Mouse (Mus musculus) brain, adult 10 weeks (tissue): ENCODE data around the gene Gm4305. TPM values are rescaled to one million over a fixed set of nuclear protein-coding genes. Genes with fewer than 3 reads are reported as not detected.

Experiments used
- polyA plus RNA-seq: library from polyadenylated mRNA; stranded (reverse); fragments of 350-450 nt; fragmentation: Illumina TruSeq; extraction: RNeasy Lipid Tissue Mini Kit (QIAGEN cat#74804); gene quantifications from one replicate; pipeline ENCODE4 v1.2.3, GENCODE M21; 2015; ENCODE audit warnings: low read depth, low replicate concordance

Gm4305 gene
- polyA plus RNA-seq = not detected

GRCm38 (mm10) chr10:100350793-100351192 lies at the start of gene Gm4305:
Gm4305 (plus strand) TSS chr10:100351093.

GRCm38 (mm10) chr10:100335376-100335775 lies 15.5 kb upstream of the Gm4305 start, which contains the start of gene Gm4301:
Gm4301 (plus strand) TSS chr10:100335676.

GRCm38 (mm10) chr10:100340536-100340935 lies 10.4 kb upstream of the Gm4305 start, which contains the start of gene Gm4302:
Gm4302 (plus strand) TSS chr10:100340836.

GRCm38 (mm10) chr10:100345672-100346071 lies 5.2 kb upstream of the Gm4305 start, which contains the start of gene Gm4303:
Gm4303 (plus strand) TSS chr10:100345972.

GRCm38 (mm10) chr10:100361038-100361437 lies 10.1 kb downstream of the Gm4305 start, which contains the start of gene Gm4307:
Gm4307 (plus strand) TSS chr10:100361338.

GRCm38 (mm10) chr10:100382460-100382859 lies 31.6 kb downstream of the Gm4305 start, which contains the start of gene Gm4312:
Gm4312 (minus strand) TSS chr10:100382560.

Other genes with a start within 250 kb of the Gm4305 start
- not detected for gene Gm4301, start 15.4 kb upstream of the Gm4305 start, polyA plus RNA-seq
- not detected for gene Gm4302, start 10.3 kb upstream of the Gm4305 start, polyA plus RNA-seq
- gene Gm4303, start 5.1 kb upstream of the Gm4305 start, polyA plus RNA-seq = not detected
- not detected for gene Gm4307, start 10.2 kb downstream of the Gm4305 start, polyA plus RNA-seq
- not detected for gene Gm4312, start 31.5 kb downstream of the Gm4305 start, polyA plus RNA-seq
- 7.5 TPM for gene Tmtc3, start 136.3 kb downstream of the Gm4305 start, polyA plus RNA-seq
- gene Cep290, start 136.5 kb downstream of the Gm4305 start, polyA plus RNA-seq = 10.9 TPM
- 20.8 TPM for gene 4930430F08Rik, start 239.3 kb downstream of the Gm4305 start, polyA plus RNA-seq
- not detected for gene 1700017N19Rik, start 239.4 kb downstream of the Gm4305 start, polyA plus RNA-seq